Mouse (Mus musculus): ENCODE data around the gene Il18rap. TPM values are rescaled to one million over a fixed set of nuclear protein-coding genes. Genes with fewer than 3 reads are reported as not detected.
"Not testable (repeated sequence)": the region's sequence is repeated elsewhere in the genome, so short reads cannot be mapped to it uniquely, and the experiment has no call there.

The Il18rap gene
- total RNA-seq, 2 experiments from 2014 or later: not detected

- DNase-seq (ENCODE audit: low spot score): peak; percentile 62
Measured at GRCm38 (mm10) chr1:40544650-40545049, 29.5 kb downstream of the Il18rap start.

- no peak for DNase-seq (ENCODE audit: low spot score)
Measured at GRCm38 (mm10) chr1:40546645-40547044, 31.5 kb downstream of the Il18rap start.

GRCm38 (mm10) chr1:40547064-40547572 is 32.0 kb downstream of the Il18rap start:
- no peak for DNase-seq (ENCODE audit: low spot score)

- DNase-seq (ENCODE audit: low spot score): no peak
Measured at GRCm38 (mm10) chr1:40547762-40548161, 32.6 kb downstream of the Il18rap start.

GRCm38 (mm10) chr1:40569374-40569773 is 54.2 kb downstream of the Il18rap start:
- DNase-seq (ENCODE audit: low spot score): no peak

- peak; percentile 36 for DNase-seq (ENCODE audit: low spot score)
Measured at GRCm38 (mm10) chr1:40579784-40580183, 64.6 kb downstream of the Il18rap start, which contains the start of gene Slc9a4. Gene Slc9a4 (plus strand): TSS chr1:40580081.

- DNase-seq (ENCODE audit: low spot score): no peak
Measured at GRCm38 (mm10) chr1:40580269-40580668, 65.1 kb downstream of the Il18rap start.

- DNase-seq (ENCODE audit: low spot score): peak; percentile 59
Measured at GRCm38 (mm10) chr1:40586776-40587175, 71.6 kb downstream of the Il18rap start.

GRCm38 (mm10) chr1:40590931-40591330 is 75.8 kb downstream of the Il18rap start:
- peak; percentile 15 for DNase-seq (ENCODE audit: low spot score)

- no peak for DNase-seq (ENCODE audit: low spot score)
Measured at GRCm38 (mm10) chr1:40597822-40598221, 82.7 kb downstream of the Il18rap start.

GRCm38 (mm10) chr1:40599661-40600060 is 84.5 kb downstream of the Il18rap start:
- not testable (repeated sequence) for DNase-seq (ENCODE audit: low spot score)

- DNase-seq (ENCODE audit: low spot score): peak; percentile 22
Measured at GRCm38 (mm10) chr1:40600394-40601327, 85.5 kb downstream of the Il18rap start.

Other genes with a start within 250 kb of the Il18rap start
- under 1 TPM; 0.94 to 1.00 TPM for gene Il1rl2, start 190.8 kb upstream of the Il18rap start, total RNA-seq (2021)
- 1 to 10 TPM in 1 of 2 experiments, under 1 TPM in 1; 0.40 to 1.5 TPM for gene Il1rl1, start 85.8 kb upstream of the Il18rap start, total RNA-seq (2021)
- gene Il18r1, start 49.8 kb upstream of the Il18rap start, total RNA-seq (2021): not detected
- gene Slc9a4, start 64.7 kb downstream of the Il18rap start, total RNA-seq (2021): under 1 TPM; 0.30 to 0.59 TPM
- 10 to 100 TPM; 17.9 to 25.5 TPM for gene Slc9a2, start 165.2 kb downstream of the Il18rap start, total RNA-seq (2021)

All from gastrocnemius, adult 18-20 months (tissue).